In genomic region chr14:28476746-28477145, GRCm38 (mm10) we compare ENCODE assay signal across 17 mouse cellular contexts. TPM values are rescaled to one million over a fixed set of nuclear protein-coding genes. Genes with fewer than 3 reads are reported as not detected.
"Had no signal": no experiment of that assay in that cellular context is flagged by ENCODE, and none has a peak within 500 bp of the region (broad histone marks: within the 10 kb centered on the region; RNA-seq: fewer than 3 reads in every experiment).

No protein-coding gene starts in this region.

- H3K4me2 ChIP-seq: neural tube, embryonic 12.5 days; neural tube, embryonic 13.5 days; neural tube, embryonic 15.5 days; stomach, embryonic 15.5 days had no signal

- DNase-seq: right cerebral cortex, adult 18-20 months; right cerebral cortex, postnatal 14 days; right cerebral cortex, postnatal 25 days; right cerebral cortex, postnatal 4 days; spleen, adult 18-20 months; thymus, adult 18-20 months; thymus, adult 2 months; thymus, postnatal 14 days; thymus, postnatal 25 days; thymus, postnatal 36 days; thymus, postnatal 4 days had no signal

- H3K4me1 ChIP-seq: stomach, embryonic 15.5 days had no signal

- H3K9ac ChIP-seq: neural tube, embryonic 12.5 days; neural tube, embryonic 13.5 days; neural tube, embryonic 15.5 days; stomach, embryonic 15.5 days had no signal

- H3K27ac ChIP-seq: neural tube, embryonic 12.5 days; neural tube, embryonic 13.5 days; neural tube, embryonic 15.5 days; stomach, embryonic 15.5 days; stomach, postnatal 0 days had no signal

- H3K9me3 ChIP-seq: neural tube, embryonic 12.5 days; neural tube, embryonic 13.5 days; neural tube, embryonic 15.5 days; stomach, embryonic 15.5 days had no signal

- H3K4me3 ChIP-seq: neural tube, embryonic 12.5 days; neural tube, embryonic 13.5 days; neural tube, embryonic 15.5 days; stomach, embryonic 15.5 days had no signal

- H3K36me3 ChIP-seq: neural tube, embryonic 12.5 days; neural tube, embryonic 13.5 days; neural tube, embryonic 15.5 days; stomach, embryonic 15.5 days had no signal

- H3K27me3 ChIP-seq: neural tube, embryonic 12.5 days; neural tube, embryonic 15.5 days; stomach, embryonic 15.5 days had no signal

RNA-seq across cellular contexts. Expression of gene Wnt5a, which starts 27.8 kb away (rescaled TPM):
- total RNA-seq: neutrophil, adult 5-6 weeks had no signal
